Mouse (Mus musculus) forebrain, embryonic 11.5 days (tissue): ENCODE data around the gene Add3. TPM values are rescaled to one million over a fixed set of nuclear protein-coding genes. Genes with fewer than 3 reads are reported as not detected.

Experiments used
- ATAC-seq: fragments of 200-750 bp; cut with Nextera tagmentation; replicated peaks from 2 replicates; pipeline ENCODE4 v1.8.0; 2017; ENCODE audit warnings: moderate TSS enrichment; ENCODE audit not compliant: low FRiP score
- DNase-seq: peaks from one replicate; pipeline ENCODE4 v3.0.0-alpha.2; 2017; ENCODE audit warnings: low spot score
- H3K27ac ChIP-seq: fragments of 300-500 bp; sonication (generic); 2 replicates; pipeline ENCODE4 v1.5.1; 2014; ENCODE audit warnings: low read depth, low read length
- H3K27me3 ChIP-seq: fragments of 300-500 bp; sonication (generic); 2 replicates; pipeline ENCODE4 v1.6.1; 2014; ENCODE audit warnings: mild to moderate bottlenecking, low read length, mixed read lengths; ENCODE audit not compliant: control insufficient read depth, insufficient read depth
- H3K36me3 ChIP-seq: fragments of 300-500 bp; sonication (generic); 2 replicates; pipeline ENCODE4 v1.6.1; 2014; ENCODE audit warnings: mild to moderate bottlenecking, low read length, moderate library complexity, mixed read lengths; ENCODE audit not compliant: control insufficient read depth, insufficient read depth
- H3K4me1 ChIP-seq: fragments of 300-500 bp; sonication (generic); replicated peaks from 2 replicates; pipeline ENCODE4 v1.6.1; 2014; ENCODE audit warnings: low read length, mixed read lengths; ENCODE audit not compliant: control insufficient read depth, insufficient read depth
- H3K4me2 ChIP-seq: fragments of 300-500 bp; sonication (generic); 2 replicates; pipeline ENCODE4 v1.6.1; 2014; ENCODE audit warnings: low read depth, mild to moderate bottlenecking, low read length, moderate library complexity, mixed read lengths; ENCODE audit not compliant: severe bottlenecking
- H3K4me3 ChIP-seq: fragments of 300-500 bp; sonication (generic); 2 replicates; pipeline ENCODE4 v1.5.1; 2014; ENCODE audit warnings: low read depth, low read length
- H3K9ac ChIP-seq: fragments of 300-500 bp; sonication (generic); 2 replicates; pipeline ENCODE4 v1.6.1; 2014; ENCODE audit warnings: low read length
- H3K9me3 ChIP-seq: fragments of 300-500 bp; sonication (generic); 2 replicates; pipeline ENCODE4 v1.6.1; 2016; ENCODE audit warnings: low read length, mixed read lengths; ENCODE audit not compliant: control insufficient read depth
- WGBS: fragments of 180-500 bp; shearing (Covaris S2); extraction: QIAGEN DNeasy Blood & Tissue Kit; methylation state at CpG from one replicate; pipeline ENCODE4 v1.1.7; 2014; 5-methylcytosine and 5-hydroxymethylcytosine counted together
- polyA plus RNA-seq: library from polyadenylated mRNA; unstranded; fragments of >200 nt; fragmentation: Nextera tagmentation; extraction: Ambion mirVana; gene quantifications from 2 replicates; pipeline ENCODE4 v1.2.1, GENCODE M21; 2014

The Add3 gene
- polyA plus RNA-seq, 1 experiment from 2014 or later, result 61.5 TPM

DNA sequence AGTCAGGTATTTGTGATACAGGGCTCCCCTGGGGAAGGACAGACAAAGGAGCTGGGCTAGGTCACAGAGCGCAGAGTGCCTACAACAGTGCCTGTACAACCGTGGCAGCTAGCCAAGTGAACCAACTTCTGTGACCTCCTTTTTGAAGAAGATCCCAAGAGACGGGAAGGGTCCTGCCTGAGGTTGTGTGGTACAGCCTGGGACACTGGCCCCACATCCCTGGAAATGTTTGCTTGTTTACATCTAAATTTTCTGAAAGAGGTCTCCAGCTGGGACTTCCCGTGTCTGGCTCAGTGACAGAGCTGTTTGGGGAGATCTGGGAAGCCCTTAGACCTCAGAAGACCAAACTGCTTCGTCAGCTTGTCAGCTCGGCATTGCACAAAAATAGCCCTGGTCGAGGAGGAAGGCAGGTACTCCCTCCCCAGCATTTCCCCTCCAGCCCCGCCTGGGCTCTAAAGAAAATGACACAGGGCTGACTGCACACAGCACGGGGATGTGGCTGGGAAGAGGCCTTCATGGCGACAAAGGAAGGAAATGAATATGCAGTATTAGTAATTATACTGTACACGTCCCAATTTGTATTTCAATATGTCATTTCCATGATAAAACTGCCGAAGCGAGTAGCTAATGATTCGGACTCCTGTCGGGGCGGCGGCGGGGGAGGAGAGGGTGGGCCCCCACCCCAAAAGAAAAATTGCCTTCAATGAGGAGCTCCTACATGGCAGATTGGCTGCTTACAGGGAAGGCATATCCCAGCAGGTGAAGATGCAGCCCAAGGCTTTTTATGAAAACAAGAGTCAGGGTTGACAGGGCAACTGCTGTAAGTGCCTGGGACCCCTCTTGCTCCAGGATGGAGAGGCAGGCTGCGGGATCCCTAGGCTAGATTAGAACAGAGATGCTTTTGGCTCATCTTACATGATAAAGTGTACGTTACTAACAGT, 144.3 kb downstream of the Add3 start:
- H3K27me3 ChIP-seq, result no peaks in the 10 kb centered on the region
- WGBS, result 31% methylated on average over 20 of the region's 20 CpGs
- H3K9me3 ChIP-seq, result no peaks in the 10 kb centered on the region
- H3K4me3 ChIP-seq, result no peak overlapping the region
- H3K27ac ChIP-seq, result no peak overlapping the region
- DNase-seq (no peak), ATAC-seq (peak; percentile 60; the same call in 1 of the 2 replicates)
- H3K4me2 ChIP-seq, result no peak overlapping the region
- no peak overlapping the region for H3K9ac ChIP-seq
- H3K4me1 ChIP-seq, result peaks cover 7% of the 10 kb centered on the region
- H3K36me3 ChIP-seq, result no peaks in the 10 kb centered on the region

DNA sequence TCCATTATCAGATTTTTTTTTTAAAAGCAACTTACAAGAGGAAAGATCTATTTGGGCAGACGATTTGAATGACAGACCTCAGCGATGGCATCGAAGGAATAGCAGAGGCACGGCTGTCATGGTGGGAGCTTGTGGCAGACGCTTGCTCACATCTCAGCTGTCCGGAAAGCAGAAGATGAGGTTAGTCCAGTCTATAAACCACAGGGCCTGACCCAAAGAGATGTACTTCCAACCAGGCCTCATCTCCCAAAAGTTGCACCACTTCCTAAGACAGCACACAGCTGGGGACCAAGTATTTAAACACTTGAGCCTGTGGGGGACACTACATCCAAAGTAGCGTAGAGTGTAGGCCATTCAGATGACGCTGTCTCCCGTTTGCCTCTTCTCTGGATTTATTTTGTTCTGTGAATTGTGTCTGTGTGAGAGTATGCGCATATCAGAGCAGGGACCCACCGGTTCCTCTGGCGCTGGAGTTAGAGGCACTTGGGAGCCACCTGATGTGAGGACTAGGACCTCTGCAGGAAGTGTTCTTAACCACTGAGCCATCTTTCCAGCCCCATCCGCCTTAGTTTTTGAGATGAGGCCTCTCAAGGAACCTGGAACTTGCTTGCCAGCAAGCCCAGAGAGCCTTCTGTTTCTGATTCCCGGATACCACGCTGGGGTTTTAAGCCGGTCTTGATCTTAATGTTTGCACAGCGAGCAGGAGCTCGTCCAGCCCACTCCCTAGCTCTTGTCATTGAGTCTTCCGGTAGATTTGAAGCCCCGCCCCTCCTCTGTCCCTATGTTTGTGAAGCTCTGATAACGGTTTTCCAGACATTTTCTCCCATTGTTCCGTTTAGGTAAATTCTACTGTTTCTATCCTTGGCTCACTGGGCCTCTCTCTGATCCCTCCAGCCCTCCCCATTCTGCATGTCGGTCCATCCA, 156.3 kb downstream of the Add3 start:
- no peak overlapping the region for H3K27ac ChIP-seq
- no peak for DNase-seq
- H3K9ac ChIP-seq, result no peak overlapping the region
- H3K4me1 ChIP-seq, result no peaks in the 10 kb centered on the region
- no peaks in the 10 kb centered on the region for H3K9me3 ChIP-seq
- H3K4me3 ChIP-seq, result no peak overlapping the region
- H3K4me2 ChIP-seq, result no peak overlapping the region
- no peaks in the 10 kb centered on the region for H3K27me3 ChIP-seq
- ATAC-seq, result no peak
- no peaks in the 10 kb centered on the region for H3K36me3 ChIP-seq
- WGBS, result 80% methylated on average over 23 of the region's 23 CpGs

Other genes with a start within 250 kb of the Add3 start
- 150 and 168 TPM in 2 replicates for gene Xpnpep1, start 100.2 kb upstream of the Add3 start, polyA plus RNA-seq
- gene Mxi1, start 170.1 kb downstream of the Add3 start, polyA plus RNA-seq, result 49.8 TPM in 2 replicates
- not detected in 2 replicates for gene Gm10197, start 231.3 kb downstream of the Add3 start, polyA plus RNA-seq